Mouse (Mus musculus) testis, adult 2 months (tissue): ENCODE data around the gene Chmp5.

Experiments
- CTCF ChIP-seq: fragments of 200-500 bp; IDR thresholded peaks from 2 replicates; pipeline ENCODE4 v1.5.1; 2012; ENCODE audit warnings: low read depth, mild to moderate bottlenecking, inconsistent platforms, low read length, moderate library complexity; ENCODE audit not compliant: control insufficient read depth, insufficient read depth, insufficient replicate concordance
- POLR2A ChIP-seq: fragments of 200-500 bp; IDR thresholded peaks from 2 replicates; pipeline ENCODE4 v1.6.1; 2012; ENCODE audit warnings: low read depth, mild to moderate bottlenecking, inconsistent platforms, low read length, moderate library complexity; ENCODE audit not compliant: control insufficient read depth

- no peak for TF ChIP-seq CTCF
- no peak for TF ChIP-seq POLR2A
These were observed 9.4 kb upstream of the Chmp5 start for GRCm38 (mm10) chr4:40938793-40939192.
